Mouse (Mus musculus): Measurements from ENCODE around the gene Gm49425. TPM values are rescaled to one million over a fixed set of nuclear protein-coding genes. Genes with fewer than 3 reads are reported as not detected.
A peak's percentile ranks its signal among the peaks of the same experiment; 100 is the strongest.

The Gm49425 gene
- polyA plus RNA-seq, 1 experiment from 2014 or later, result not detected

- Histone ChIP-seq H3K4me1 (replicated peaks) (no peaks in the 10 kb centered on the region), H3K36me3 (no peaks in the 10 kb centered on the region), H3K4me3 (no peak overlapping the region), H3K9me3 (no peaks in the 10 kb centered on the region), H3K27me3 (ENCODE audit: insufficient read depth, poor library complexity, severe bottlenecking) (no peaks in the 10 kb centered on the region; the same call in 1 of the 2 replicates), H3K27ac (no peak overlapping the region)
- WGBS, result 73% methylated on average over 4 of the region's 4 CpGs
- no peak for DNase-seq (ENCODE audit: low spot score)
These were observed 5.6 kb upstream of the Gm49425 start for GRCm38 (mm10) chr15:101522556-101523232.

GRCm38 (mm10) chr15:101519792-101520191 is 2.7 kb upstream of the Gm49425 start:
- Histone ChIP-seq H3K36me3 (no peaks in the 10 kb centered on the region), H3K4me1 (replicated peaks) (no peaks in the 10 kb centered on the region), H3K4me3 (no peak overlapping the region), H3K9me3 (no peaks in the 10 kb centered on the region), H3K27me3 (ENCODE audit: insufficient read depth, poor library complexity, severe bottlenecking) (no peaks in the 10 kb centered on the region; the same call in 1 of the 2 replicates), H3K27ac (no peak overlapping the region)
- DNase-seq (ENCODE audit: low spot score), result peak; percentile 78
- 15% methylated on average over 2 of the region's 2 CpGs for WGBS

GRCm38 (mm10) chr15:101508247-101508646 is 8.8 kb downstream of the Gm49425 start:
- no peaks in the 10 kb centered on the region for H3K36me3 ChIP-seq
- no peaks in the 10 kb centered on the region for H3K27me3 ChIP-seq (ENCODE audit: insufficient read depth, poor library complexity, severe bottlenecking)
- H3K4me3 ChIP-seq, result no peak overlapping the region
- H3K9me3 ChIP-seq, result no peaks in the 10 kb centered on the region
- H3K27ac ChIP-seq, result no peak overlapping the region
- WGBS, result 82% methylated on average over 9 of the region's 9 CpGs
- peaks cover 11% of the 10 kb centered on the region for H3K4me1 ChIP-seq (replicated peaks)
- DNase-seq (ENCODE audit: low spot score), result no peak

GRCm38 (mm10) chr15:101506896-101507758 is 9.9 kb downstream of the Gm49425 start:
- no peak for DNase-seq (ENCODE audit: low spot score)

GRCm38 (mm10) chr15:101497181-101497580 is 19.9 kb downstream of the Gm49425 start:
- H3K4me3 ChIP-seq, result no peak overlapping the region
- no peaks in the 10 kb centered on the region for H3K36me3 ChIP-seq
- no peaks in the 10 kb centered on the region for H3K9me3 ChIP-seq
- H3K4me1 ChIP-seq (replicated peaks), result peaks cover 9% of the 10 kb centered on the region; the same call in 1 of the 2 replicates
- 66% methylated on average over 2 of the region's 2 CpGs for whole genome bisulfite sequencing
- H3K27me3 ChIP-seq (ENCODE audit: insufficient read depth, poor library complexity, severe bottlenecking), result no peaks in the 10 kb centered on the region
- peak; percentile 16 for DNase-seq (ENCODE audit: low spot score)
- H3K27ac ChIP-seq, result no peak overlapping the region

More at GRCm38 (mm10) chr15:101506896-101507758, 9.9 kb downstream of the Gm49425 start:
- Histone ChIP-seq H3K27me3 (ENCODE audit: insufficient read depth, poor library complexity, severe bottlenecking) (no peaks in the 10 kb centered on the region), H3K4me3 (no peak overlapping the region), H3K27ac (no peak overlapping the region), H3K9me3 (no peaks in the 10 kb centered on the region), H3K4me1 (replicated peaks) (peaks cover 11% of the 10 kb centered on the region), H3K36me3 (no peaks in the 10 kb centered on the region)
- 49% methylated on average over 14 of the region's 14 CpGs for WGBS

GRCm38 (mm10) chr15:101495266-101495665 is 21.8 kb downstream of the Gm49425 start:
- DNase-seq (ENCODE audit: low spot score), result no peak
- no peak overlapping the region for H3K27ac ChIP-seq
- peaks cover 13% of the 10 kb centered on the region; the same call in 1 of the 2 replicates for H3K4me1 ChIP-seq (replicated peaks)
- no peak overlapping the region for H3K4me3 ChIP-seq
- WGBS, result 90% methylated on average over 8 of the region's 8 CpGs
- H3K27me3 ChIP-seq (ENCODE audit: insufficient read depth, poor library complexity, severe bottlenecking), result no peaks in the 10 kb centered on the region
- H3K9me3 ChIP-seq, result no peaks in the 10 kb centered on the region
- no peaks in the 10 kb centered on the region for H3K36me3 ChIP-seq

- Histone ChIP-seq H3K27me3 (ENCODE audit: insufficient read depth, poor library complexity, severe bottlenecking) (no peaks in the 10 kb centered on the region), H3K27ac (no peak overlapping the region), H3K4me1 (replicated peaks) (peaks cover 13% of the 10 kb centered on the region; the same call in 1 of the 2 replicates), H3K4me3 (no peak overlapping the region), H3K36me3 (no peaks in the 10 kb centered on the region), H3K9me3 (no peaks in the 10 kb centered on the region)
- no peak for DNase-seq (ENCODE audit: low spot score)
- 81% methylated on average over 1 of the region's 1 CpGs for WGBS
These were observed 22.9 kb downstream of the Gm49425 start for GRCm38 (mm10) chr15:101494203-101494602.

- no peak overlapping the region for H3K27ac ChIP-seq
- H3K9me3 ChIP-seq, result no peaks in the 10 kb centered on the region
- H3K36me3 ChIP-seq, result no peaks in the 10 kb centered on the region
- no peaks in the 10 kb centered on the region for H3K27me3 ChIP-seq (ENCODE audit: insufficient read depth, poor library complexity, severe bottlenecking)
- no peak overlapping the region for H3K4me3 ChIP-seq
- no peak for DNase-seq (ENCODE audit: low spot score)
- H3K4me1 ChIP-seq (replicated peaks), result peaks cover 13% of the 10 kb centered on the region; the same call in 1 of the 2 replicates
- WGBS, result 94% methylated on average over 6 of the region's 6 CpGs
These were observed 23.3 kb downstream of the Gm49425 start for GRCm38 (mm10) chr15:101493713-101494112.

GRCm38 (mm10) chr15:101492718-101493117 is 24.3 kb downstream of the Gm49425 start:
- DNase-seq (ENCODE audit: low spot score), result no peak
- H3K27ac ChIP-seq, result no peak overlapping the region
- H3K27me3 ChIP-seq (ENCODE audit: insufficient read depth, poor library complexity, severe bottlenecking), result no peaks in the 10 kb centered on the region
- no peak overlapping the region for H3K4me3 ChIP-seq
- no peaks in the 10 kb centered on the region for H3K9me3 ChIP-seq
- 77% methylated on average over 8 of the region's 8 CpGs for WGBS
- H3K36me3 ChIP-seq, result no peaks in the 10 kb centered on the region
- 0 out of 2 replicates have a peak, but pooled peaks cover 7% of the 10 kb centered on the region for H3K4me1 ChIP-seq (replicated peaks)

- H3K27me3 ChIP-seq (ENCODE audit: insufficient read depth, poor library complexity, severe bottlenecking), result no peaks in the 10 kb centered on the region
- no peaks in the 10 kb centered on the region for H3K9me3 ChIP-seq
- no peaks in the 10 kb centered on the region for H3K36me3 ChIP-seq
- H3K4me1 ChIP-seq (replicated peaks), result 0 out of 2 replicates have a peak, but pooled peaks cover 7% of the 10 kb centered on the region
- no peak for DNase-seq (ENCODE audit: low spot score)
- no peak within 1 kb of the TSS for H3K4me3 ChIP-seq
- H3K27ac ChIP-seq, result peak within 1 kb of the TSS; percentile 3; the same call in 1 of the 2 replicates
- WGBS, result 82% methylated on average over 6 of the region's 6 CpGs
These were observed 25.6 kb downstream of the Gm49425 start, which contains the start of gene Krt83 for GRCm38 (mm10) chr15:101491431-101491830. Gene Krt83, minus strand, starts transcription at chr15:101491512.

GRCm38 (mm10) chr15:101485911-101486635 is 31.0 kb downstream of the Gm49425 start:
- no peaks in the 10 kb centered on the region for H3K9me3 ChIP-seq
- H3K4me3 ChIP-seq, result no peak overlapping the region
- 84% methylated on average over 11 of the region's 11 CpGs for WGBS
- H3K36me3 ChIP-seq, result no peaks in the 10 kb centered on the region
- DNase-seq (ENCODE audit: low spot score), result no peak
- peaks cover 14% of the 10 kb centered on the region for H3K4me1 ChIP-seq (replicated peaks)
- no peak overlapping the region for H3K27ac ChIP-seq
- H3K27me3 ChIP-seq (ENCODE audit: insufficient read depth, poor library complexity, severe bottlenecking), result no peaks in the 10 kb centered on the region

- no peak for DNase-seq (ENCODE audit: low spot score)
- Histone ChIP-seq H3K4me1 (replicated peaks) (peaks cover 13% of the 10 kb centered on the region), H3K9me3 (no peaks in the 10 kb centered on the region), H3K27me3 (ENCODE audit: insufficient read depth, poor library complexity, severe bottlenecking) (peaks cover 5% of the 10 kb centered on the region; the same call in 1 of the 2 replicates), H3K27ac (no peak overlapping the region), H3K4me3 (no peak overlapping the region), H3K36me3 (no peaks in the 10 kb centered on the region)
- 84% methylated on average over 1 of the region's 1 CpGs for WGBS
These were observed 32.1 kb downstream of the Gm49425 start for GRCm38 (mm10) chr15:101484939-101485338.
